Comparison of ENCODE assay signal across 24 mouse cellular contexts in genomic region chr7:45147899-45148298, GRCm38 (mm10). TPM values are rescaled to one million over a fixed set of nuclear protein-coding genes. Genes with fewer than 3 reads are reported as not detected.
DNase-seq lines count a peak whose midpoint lies in the region; ATAC-seq and TF ChIP-seq lines count a peak whose summit lies in the region.
"Had no signal": no experiment of that assay in that cellular context is flagged by ENCODE, and none has a peak within 500 bp of the region (broad histone marks: within the 10 kb centered on the region; RNA-seq: fewer than 3 reads in every experiment).

No protein-coding gene starts in this region.

- 74% methylated on average over 11 of the region's 11 CpGs for WGBS in heart, embryonic 10.5 days
- 39% methylated on average over 11 of the region's 11 CpGs for WGBS in kidney, adult 2 months
- WGBS in kidney, postnatal 0 days, result 67% methylated on average over 11 of the region's 11 CpGs
- 66% methylated on average over 11 of the region's 11 CpGs for WGBS in liver, embryonic 16.5 days (ENCODE audit: insufficient replicate concordance)
- WGBS in midbrain, embryonic 16.5 days, result 91% methylated on average over 11 of the region's 11 CpGs

- 0 out of 2 replicates have a peak overlapping the region, but pooled peaks have one; percentile 62 for H3K27ac ChIP-seq in heart, embryonic 10.5 days
- H3K27ac ChIP-seq in kidney, adult 2 months (ENCODE audit: insufficient read depth, low read depth, low read length), result peak overlapping the region; percentile 72
- peak overlapping the region; percentile 69 for H3K27ac ChIP-seq in kidney, postnatal 0 days
- no peak overlapping the region; the same call in 1 of the 2 replicates for H3K27ac ChIP-seq in liver, embryonic 16.5 days (ENCODE audit: low read length)
- no peak overlapping the region for H3K27ac ChIP-seq in midbrain, embryonic 16.5 days (ENCODE audit: low read length)
- H3K27ac ChIP-seq: embryonic facial prominence, embryonic 15.5 days; hindbrain, embryonic 13.5 days; layer of hippocampus, adult 2 months; limb, embryonic 15.5 days; midbrain, embryonic 15.5 days had no signal

- no peak overlapping the region for H3K9ac ChIP-seq in kidney, postnatal 0 days (ENCODE audit: low read depth, low read length)
- peak overlapping the region; percentile 1; the same call in 1 of the 2 replicates for H3K9ac ChIP-seq in liver, embryonic 16.5 days (ENCODE audit: low read depth, low read length)
- no peak overlapping the region for H3K9ac ChIP-seq in midbrain, embryonic 16.5 days (ENCODE audit: low read depth, low read length)
- H3K9ac ChIP-seq: embryonic facial prominence, embryonic 15.5 days; limb, embryonic 15.5 days; midbrain, embryonic 15.5 days; stomach, embryonic 15.5 days had no signal

- no peak for TF ChIP-seq CTCF in kidney, adult 2 months (conservative IDR thresholded peaks at IDR 0.05; ENCODE audit: insufficient read depth, insufficient read length, low read depth, low read length)
- no peak for TF ChIP-seq CTCF in kidney, postnatal 0 days (IDR thresholded peaks at IDR 0.05; ENCODE audit: low read depth)

- DNase-seq in heart, embryonic 10.5 days (ENCODE audit: low spot score), result no peak
- DNase-seq in heart, postnatal 10 days, result no peak
- peak; percentile 73 for DNase-seq in kidney, adult 2 months
- no peak for DNase-seq in kidney, postnatal 0 days (ENCODE audit: low spot score)
- DNase-seq in gastrocnemius, adult 18-20 months (ENCODE audit: low spot score), result no peak
- DNase-seq: adrenal gland, postnatal 25 days; cerebellum, adult 18-20 months; cerebellum, postnatal 36 days; gastrocnemius, postnatal 10 days; lung, postnatal 10 days; thymus, adult 18-20 months had no signal

- peaks cover 23% of the 10 kb centered on the region; the same call in 1 of the 2 replicates for H3K4me1 ChIP-seq in heart, embryonic 10.5 days
- peaks cover 15% of the 10 kb centered on the region; the same call in 1 of the 2 replicates for H3K4me1 ChIP-seq in kidney, adult 2 months (ENCODE audit: control insufficient read depth, insufficient read depth, low read length)
- H3K4me1 ChIP-seq in kidney, postnatal 0 days (replicated peaks; ENCODE audit: insufficient read depth, low read length), result peaks cover 11% of the 10 kb centered on the region
- H3K4me1 ChIP-seq in liver, embryonic 16.5 days (ENCODE audit: control insufficient read depth, low read depth, low read length), result no peaks in the 10 kb centered on the region; the same call in none of the 2 replicates
- H3K4me1 ChIP-seq in midbrain, embryonic 16.5 days (ENCODE audit: control insufficient read depth, insufficient read depth, low read length), result no peaks in the 10 kb centered on the region
- H3K4me1 ChIP-seq: limb, embryonic 15.5 days; midbrain, embryonic 15.5 days had no signal

- intact Hi-C loops in heart, postnatal 10 days (cut with DNase I), result no loop called here

- H3K4me2 ChIP-seq in kidney, postnatal 0 days (ENCODE audit: low read length), result no peak overlapping the region
- H3K4me2 ChIP-seq in liver, embryonic 16.5 days (ENCODE audit: low read depth, low read length), result no peak overlapping the region
- H3K4me2 ChIP-seq in midbrain, embryonic 16.5 days (ENCODE audit: low read length), result no peak overlapping the region
- H3K4me2 ChIP-seq: embryonic facial prominence, embryonic 15.5 days; hindbrain, embryonic 13.5 days; limb, embryonic 15.5 days; midbrain, embryonic 15.5 days; stomach, embryonic 15.5 days had no signal

- no peak for TF ChIP-seq POLR2A in kidney, adult 2 months (IDR thresholded peaks at IDR 0.05; ENCODE audit: low read depth, low read length)

- no peak overlapping the region for H3K4me3 ChIP-seq in heart, embryonic 10.5 days
- no peak overlapping the region for H3K4me3 ChIP-seq in kidney, adult 2 months (ENCODE audit: insufficient read depth, low read depth, low read length)
- no peak overlapping the region for H3K4me3 ChIP-seq in kidney, postnatal 0 days (replicated peaks; ENCODE audit: low read depth, low read length)
- no peak overlapping the region for H3K4me3 ChIP-seq in liver, embryonic 16.5 days (ENCODE audit: low read depth, low read length)
- no peak overlapping the region for H3K4me3 ChIP-seq in midbrain, embryonic 16.5 days (ENCODE audit: low read depth, low read length)
- H3K4me3 ChIP-seq: embryonic facial prominence, embryonic 15.5 days; hindbrain, embryonic 13.5 days; layer of hippocampus, adult 2 months; limb, embryonic 15.5 days; midbrain, embryonic 15.5 days; stomach, embryonic 15.5 days had no signal

- ATAC-seq in kidney, postnatal 0 days (replicated peaks; ENCODE audit: low FRiP score, low read depth), result peak; percentile 52
- peak; percentile 62 for ATAC-seq in liver, embryonic 16.5 days (ENCODE audit: low read depth)
- ATAC-seq in midbrain, embryonic 16.5 days, result no peak
- ATAC-seq: inflammation-experienced regulatory T-cells, adult 6 months; midbrain, embryonic 15.5 days had no signal

- H3K36me3 ChIP-seq in heart, embryonic 10.5 days, result peaks cover 51% of the 10 kb centered on the region
- peaks cover 2% of the 10 kb centered on the region for H3K36me3 ChIP-seq in kidney, adult 2 months (ENCODE audit: control insufficient read depth, insufficient read depth, low read length)
- peaks cover 34% of the 10 kb centered on the region for H3K36me3 ChIP-seq in kidney, postnatal 0 days (ENCODE audit: insufficient read depth, low read length)
- no peaks in the 10 kb centered on the region; the same call in 1 of the 2 replicates for H3K36me3 ChIP-seq in liver, embryonic 16.5 days (ENCODE audit: control insufficient read depth, insufficient read depth)
- H3K36me3 ChIP-seq in midbrain, embryonic 16.5 days (ENCODE audit: control insufficient read depth, insufficient read depth, low read length), result peaks cover 5% of the 10 kb centered on the region; the same call in 1 of the 2 replicates
- H3K36me3 ChIP-seq: midbrain, embryonic 15.5 days had no signal

- H3K27me3 ChIP-seq in heart, embryonic 10.5 days (ENCODE audit: insufficient read depth, poor library complexity, severe bottlenecking), result no peaks in the 10 kb centered on the region
- H3K27me3 ChIP-seq in kidney, adult 2 months (replicated peaks; ENCODE audit: control insufficient read depth, insufficient read depth, low read length), result no peaks in the 10 kb centered on the region
- no peaks in the 10 kb centered on the region for H3K27me3 ChIP-seq in kidney, postnatal 0 days (ENCODE audit: insufficient read depth, low read length)
- H3K27me3 ChIP-seq in liver, embryonic 16.5 days (ENCODE audit: control insufficient read depth, insufficient read depth, low read depth, low read length), result no peaks in the 10 kb centered on the region
- H3K27me3 ChIP-seq in midbrain, embryonic 16.5 days (ENCODE audit: control insufficient read depth, insufficient read depth, low read depth, low read length), result no peaks in the 10 kb centered on the region
- H3K27me3 ChIP-seq: CH12.LX; embryonic facial prominence, embryonic 15.5 days; hindbrain, embryonic 13.5 days; limb, embryonic 15.5 days; midbrain, embryonic 15.5 days; stomach, embryonic 15.5 days had no signal

- H3K9me3 ChIP-seq in heart, embryonic 10.5 days, result no peaks in the 10 kb centered on the region
- H3K9me3 ChIP-seq in kidney, postnatal 0 days (replicated peaks; ENCODE audit: low read length), result no peaks in the 10 kb centered on the region
- no peaks in the 10 kb centered on the region for H3K9me3 ChIP-seq in liver, embryonic 16.5 days (replicated peaks; ENCODE audit: control insufficient read depth, low read length)
- no peaks in the 10 kb centered on the region for H3K9me3 ChIP-seq in midbrain, embryonic 16.5 days (replicated peaks; ENCODE audit: control insufficient read depth, low read length, poor library complexity, severe bottlenecking)
- H3K9me3 ChIP-seq: embryonic facial prominence, embryonic 15.5 days; hindbrain, embryonic 13.5 days; limb, embryonic 15.5 days; midbrain, embryonic 15.5 days; stomach, embryonic 15.5 days had no signal

RNA-seq across cellular contexts. Expression of gene Pih1d1, which starts 6.2 kb away (rescaled TPM):
- 97.8 and 102 TPM in 2 replicates for polyA plus RNA-seq in heart, embryonic 10.5 days (2016; fragmentation: Nextera tagmentation; extraction: Ambion mirVana)
- 10 to 100 TPM; 47.1 to 49.0 TPM for total RNA-seq in heart, postnatal 10 days (2021)
- 80.3 and 84.9 TPM in 2 replicates for polyA plus RNA-seq in kidney, adult 2 months (2012; rRNA removed)
- polyA plus RNA-seq in kidney, postnatal 0 days (2015; fragmentation: Nextera tagmentation; extraction: Ambion mirVana), result 81.3 and 88.6 TPM in 2 replicates
- polyA plus RNA-seq in liver, embryonic 16.5 days (2015; fragmentation: Nextera tagmentation; extraction: Ambion mirVana), result 42.3 and 42.8 TPM in 2 replicates
- total RNA-seq in gastrocnemius, adult 18-20 months (2021), result 10 to 100 TPM; 34.2 to 34.5 TPM
- 89.9 and 91.9 TPM in 2 replicates for polyA plus RNA-seq in midbrain, embryonic 16.5 days (2015; fragmentation: Nextera tagmentation; extraction: Ambion mirVana)

RNA-seq across cellular contexts. Expression of gene Aldh16a1, which starts 6.5 kb away (rescaled TPM):
- 45.2 and 45.7 TPM in 2 replicates for polyA plus RNA-seq in heart, embryonic 10.5 days (2016; fragmentation: Nextera tagmentation; extraction: Ambion mirVana)
- 10 to 100 TPM; 36.6 to 48.2 TPM for total RNA-seq in heart, postnatal 10 days (2021)
- polyA plus RNA-seq in kidney, adult 2 months (2012; rRNA removed), result 106 and 119 TPM in 2 replicates
- 55.4 and 62.7 TPM in 2 replicates for polyA plus RNA-seq in kidney, postnatal 0 days (2015; fragmentation: Nextera tagmentation; extraction: Ambion mirVana)
- 30.0 and 30.3 TPM in 2 replicates for polyA plus RNA-seq in liver, embryonic 16.5 days (2015; fragmentation: Nextera tagmentation; extraction: Ambion mirVana)
- 10 to 100 TPM; 10.6 to 12.8 TPM for total RNA-seq in gastrocnemius, adult 18-20 months (2021)
- 13.7 and 18.2 TPM in 2 replicates for polyA plus RNA-seq in midbrain, embryonic 16.5 days (2015; fragmentation: Nextera tagmentation; extraction: Ambion mirVana)

RNA-seq across cellular contexts. Expression of gene Flt3l, which starts 11.7 kb away (rescaled TPM):
- polyA plus RNA-seq in heart, embryonic 10.5 days (2016; fragmentation: Nextera tagmentation; extraction: Ambion mirVana), result 2.5 and 3.1 TPM in 2 replicates
- total RNA-seq in heart, postnatal 10 days (2021), result 1 to 10 TPM; 5.7 to 6.5 TPM
- 36.8 and 37.7 TPM in 2 replicates for polyA plus RNA-seq in kidney, adult 2 months (2012; rRNA removed)
- polyA plus RNA-seq in kidney, postnatal 0 days (2015; fragmentation: Nextera tagmentation; extraction: Ambion mirVana), result 2.2 and 2.4 TPM in 2 replicates
- polyA plus RNA-seq in liver, embryonic 16.5 days (2015; fragmentation: Nextera tagmentation; extraction: Ambion mirVana), result 3.0 and 3.1 TPM in 2 replicates
- 1 to 10 TPM; 1.8 to 3.0 TPM for total RNA-seq in gastrocnemius, adult 18-20 months (2021)
- 1.5 and 2.2 TPM in 2 replicates for polyA plus RNA-seq in midbrain, embryonic 16.5 days (2015; fragmentation: Nextera tagmentation; extraction: Ambion mirVana)

RNA-seq across cellular contexts. Expression of gene Gm45713, which starts 11.9 kb away (rescaled TPM):
- 0.36 and 0.58 TPM in 2 replicates for polyA plus RNA-seq in heart, embryonic 10.5 days (2016; fragmentation: Nextera tagmentation; extraction: Ambion mirVana)
- total RNA-seq in heart, postnatal 10 days (2021), result not detected
- polyA plus RNA-seq in kidney, adult 2 months (2012; rRNA removed), result 5.6 TPM in 2 replicates
- polyA plus RNA-seq in kidney, postnatal 0 days (2015; fragmentation: Nextera tagmentation; extraction: Ambion mirVana), result 0.83 and 1.3 TPM in 2 replicates
- polyA plus RNA-seq in liver, embryonic 16.5 days (2015; fragmentation: Nextera tagmentation; extraction: Ambion mirVana), result 0.12 TPM in 1 of 2 replicates, not detected in the other
- 1 to 10 TPM in 1 of 2 experiments, not detected in 1; 1.2 TPM for total RNA-seq in gastrocnemius, adult 18-20 months (2021)
- polyA plus RNA-seq in midbrain, embryonic 16.5 days (2015; fragmentation: Nextera tagmentation; extraction: Ambion mirVana), result 0.41 TPM in 1 of 2 replicates, not detected in the other
- total RNA-seq: adrenal gland, postnatal 25 days; gastrocnemius, postnatal 10 days; layer of hippocampus, adult 2 months; left cerebral cortex, postnatal 25 days; megakaryocyte, adult 5-6 weeks had no signal
- polyA plus RNA-seq: limb, embryonic 15.5 days; midbrain, embryonic 15.5 days had no signal

RNA-seq across cellular contexts. Expression of gene Slc17a7, which starts 15.8 kb away (rescaled TPM):
- polyA plus RNA-seq in heart, embryonic 10.5 days (2016; fragmentation: Nextera tagmentation; extraction: Ambion mirVana), result 0.76 and 1.4 TPM in 2 replicates
- total RNA-seq in heart, postnatal 10 days (2021), result 1 to 10 TPM; 6.1 to 6.7 TPM
- not detected in 2 replicates for polyA plus RNA-seq in kidney, adult 2 months (2012; rRNA removed)
- 0.17 TPM in 2 replicates for polyA plus RNA-seq in kidney, postnatal 0 days (2015; fragmentation: Nextera tagmentation; extraction: Ambion mirVana)
- polyA plus RNA-seq in liver, embryonic 16.5 days (2015; fragmentation: Nextera tagmentation; extraction: Ambion mirVana), result not detected in 2 replicates
- under 1 TPM; 0.14 to 0.17 TPM for total RNA-seq in gastrocnemius, adult 18-20 months (2021)
- polyA plus RNA-seq in midbrain, embryonic 16.5 days (2015; fragmentation: Nextera tagmentation; extraction: Ambion mirVana), result 0.55 and 1.1 TPM in 2 replicates
- total RNA-seq: CH12.LX; megakaryocyte, adult 5-6 weeks; neutrophil, adult 5-6 weeks had no signal
- polyA plus RNA-seq: stomach, embryonic 15.5 days had no signal

Comparison
In these comparisons a context has a peak if more than half of its experiments do, and no peak if none do; other contexts are left out.
1. H3K27ac ChIP-seq: peak in heart, embryonic 10.5 days (single experiment), kidney, adult 2 months (single experiment) and kidney, postnatal 0 days (single experiment); none in liver, embryonic 16.5 days (single experiment) and midbrain, embryonic 16.5 days (single experiment).